Mouse (Mus musculus) MEL (cell line): ENCODE data around the gene Zfp865. TPM values are rescaled to one million over a fixed set of nuclear protein-coding genes. Genes with fewer than 3 reads are reported as not detected.
"Not testable (repeated sequence)": the region's sequence is repeated elsewhere in the genome, so short reads cannot be mapped to it uniquely, and the experiment has no call there.

Experiments used
- DNase-seq: peaks from one replicate; pipeline ENCODE4 v3.0.0; 2011; ENCODE audit warnings: low read depth, low spot score
- H3K27ac ChIP-seq: 2 replicates; pipeline ENCODE4 v1.5.1; 2012; ENCODE audit warnings: low read depth, mild to moderate bottlenecking, control low read depth, low read length, moderate library complexity; ENCODE audit not compliant: control insufficient read depth
- H3K27me3 ChIP-seq, 2 experiments: fragments of 150-350 bp in 1 of 2; sonication (generic) in 1 of 2; 2 replicates each; pipeline ENCODE4 v1.6.1; 2012; ENCODE audit warnings: low read length in 2 of 2, mild to moderate bottlenecking in 2 of 2, improper control_type of control experiment in 1 of 2, moderate library complexity in 1 of 2; ENCODE audit not compliant: insufficient read depth in 2 of 2, control insufficient read depth in 1 of 2
- H3K36me3 ChIP-seq, 2 experiments: 2 replicates each; pipeline ENCODE4 v1.6.1; 2012 to 2014; ENCODE audit warnings: low read length in 2 of 2, improper control_type of control experiment in 1 of 2, inconsistent platforms in 1 of 2, mild to moderate bottlenecking in 1 of 2; ENCODE audit not compliant: insufficient read depth in 2 of 2, control insufficient read depth in 1 of 2
- H3K4me1 ChIP-seq, 2 experiments: fragments of 150-350 bp in 1 of 2; sonication (generic) in 1 of 2; 2 replicates each; pipeline ENCODE4 v1.6.1; 2012; ENCODE audit warnings: low read length in 2 of 2, improper control_type of control experiment in 1 of 2, mild to moderate bottlenecking in 1 of 2; ENCODE audit not compliant: insufficient read depth in 2 of 2, control insufficient read depth in 1 of 2
- H3K4me3 ChIP-seq, 2 experiments: fragments of 150-350 bp in 1 of 2; sonication (generic) in 1 of 2; 2 replicates each; pipeline ENCODE4 v1.5.1; 2012; ENCODE audit warnings: low read depth in 2 of 2, low read length in 2 of 2, mild to moderate bottlenecking in 2 of 2, moderate library complexity in 2 of 2, control low read depth in 1 of 2, improper control_type of control experiment in 1 of 2; ENCODE audit not compliant: control insufficient read depth in 1 of 2, insufficient read depth in 1 of 2
- H3K79me2 ChIP-seq: 2 replicates; pipeline ENCODE4 v1.6.1; 2012; ENCODE audit warnings: mild to moderate bottlenecking, low read length, moderate library complexity; ENCODE audit not compliant: control insufficient read depth, poor library complexity, insufficient read depth
- H3K9ac ChIP-seq: 2 replicates; pipeline ENCODE4 v1.6.1; 2012; ENCODE audit warnings: low read depth, mild to moderate bottlenecking, control low read depth, low read length, moderate library complexity; ENCODE audit not compliant: control insufficient read depth, poor library complexity, severe bottlenecking
- H3K9me3 ChIP-seq: fragments of 150-350 bp; sonication (generic); replicated peaks from 2 replicates; pipeline ENCODE4 v1.6.1; 2012; ENCODE audit warnings: mild to moderate bottlenecking, low read length, improper control_type of control experiment, moderate library complexity; ENCODE audit not compliant: insufficient read depth
- CTCF ChIP-seq, 3 experiments: IDR thresholded peaks in 2 of 3; conservative IDR thresholded peaks in 1 of 3; 2 replicates each; pipeline ENCODE4 v1.5.1; 2011 to 2012; ENCODE audit warnings: low read length in 3 of 3, low read depth in 2 of 3, mild to moderate bottlenecking in 2 of 3, improper control_type of control experiment in 1 of 3, inconsistent platforms in 1 of 3, mixed read lengths in 1 of 3, moderate library complexity in 1 of 3; ENCODE audit not compliant: control insufficient read depth in 1 of 3, insufficient read depth in 1 of 3, poor library complexity in 1 of 3, severe bottlenecking in 1 of 3
- EP300 ChIP-seq, 2 experiments: IDR thresholded peaks; 2 replicates each; pipeline ENCODE4 v1.6.1; 2011; ENCODE audit warnings: improper control_type of control experiment in 2 of 2, low read length in 2 of 2, low read depth in 1 of 2, mild to moderate bottlenecking in 1 of 2
- KAT2A ChIP-seq: conservative IDR thresholded peaks from 2 replicates; pipeline ENCODE4 v1.6.1; 2012; ENCODE audit warnings: low read depth, low read length, improper control_type of control experiment, inconsistent platforms
- MXI1 ChIP-seq: IDR thresholded peaks from 2 replicates; pipeline ENCODE4 v1.6.1; 2011; ENCODE audit warnings: mild to moderate bottlenecking, low read depth, low read length, improper control_type of control experiment
- MYB ChIP-seq: IDR thresholded peaks from 2 replicates; pipeline ENCODE4 v1.6.1; 2011; ENCODE audit warnings: mild to moderate bottlenecking, low read depth, low read length, improper control_type of control experiment
- MYC ChIP-seq: IDR thresholded peaks from 2 replicates; pipeline ENCODE4 v1.6.1; 2011; ENCODE audit warnings: low read depth, mild to moderate bottlenecking, low read length, improper control_type of control experiment, moderate library complexity
- NRF1 ChIP-seq: IDR thresholded peaks from 2 replicates; pipeline ENCODE4 v1.6.1; 2014; ENCODE audit warnings: low read depth, mild to moderate bottlenecking, inconsistent platforms, low read length, improper control_type of control experiment, moderate library complexity; ENCODE audit not compliant: poor library complexity, insufficient read depth, severe bottlenecking
- RAD21 ChIP-seq: IDR thresholded peaks from 2 replicates; pipeline ENCODE4 v1.6.1; 2011; ENCODE audit warnings: mild to moderate bottlenecking, low read depth, low read length, improper control_type of control experiment
- RCOR1 ChIP-seq: IDR thresholded peaks from 2 replicates; pipeline ENCODE4 v1.6.1; 2012; ENCODE audit warnings: low read depth, mild to moderate bottlenecking, inconsistent platforms, low read length, improper control_type of control experiment
- TCF12 ChIP-seq: IDR thresholded peaks from 2 replicates; pipeline ENCODE4 v1.6.1; 2014; ENCODE audit warnings: low read depth, mild to moderate bottlenecking, inconsistent platforms, low read length, improper control_type of control experiment, moderate library complexity
- ZC3H11A ChIP-seq: IDR thresholded peaks from 2 replicates; pipeline ENCODE4 v1.6.1; 2012; ENCODE audit warnings: low read depth, mild to moderate bottlenecking, inconsistent platforms, low read length, improper control_type of control experiment
- ZNF384 ChIP-seq: IDR thresholded peaks from 2 replicates; pipeline ENCODE4 v1.6.1; 2012; ENCODE audit warnings: low read depth, mild to moderate bottlenecking, inconsistent platforms, low read length, improper control_type of control experiment
- polyA plus RNA-seq, 2 experiments: library from polyadenylated mRNA; stranded (reverse) in 1 of 2; unstranded in 1 of 2; fragments of >175 nt in 1 of 2; fragments of >200 nt in 1 of 2; gene quantifications; 2 replicates each; pipeline versions ENCODE4 v1.2.1 to v1.2.4; 2012; ENCODE audit warnings: low replicate concordance in 2 of 2, low read depth in 1 of 2; ENCODE audit not compliant: insufficient read length in 2 of 2, insufficient read depth in 1 of 2, missing spikeins in 1 of 2
- total RNA-seq: library from RNA; depleted of rRNA; stranded (reverse); fragments of 300-350 nt; gene quantifications from 2 replicates; pipeline ENCODE4 v1.2.3, GENCODE M21; 2012

Gene Zfp865
- total and polyA plus RNA-seq, 3 experiments: 12.2 to 34.6 TPM; not detected in 1

DNA sequence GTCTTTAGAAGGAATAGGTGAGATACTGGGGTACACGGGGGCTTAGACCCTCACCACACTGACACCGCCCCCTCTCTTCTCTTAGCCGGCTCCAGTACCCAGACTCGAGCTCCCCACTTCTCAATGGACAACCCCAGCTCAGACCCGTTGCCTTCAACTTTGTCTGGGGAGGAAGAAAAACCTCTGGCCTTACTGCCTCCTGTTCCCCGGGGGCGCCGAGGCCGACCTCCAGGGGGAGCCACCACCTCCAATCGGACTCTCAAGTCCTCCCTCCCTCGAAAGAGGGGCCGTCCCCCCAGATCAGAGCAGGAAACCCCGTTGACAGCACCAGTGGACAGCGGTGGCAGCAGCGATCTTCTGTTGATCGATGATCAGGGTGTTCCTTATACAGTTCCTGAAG is 2.8 kb upstream of the Zfp865 start:
- no peak for DNase-seq
- H3K4me3 ChIP-seq: no peak overlapping the region
- H3K27me3 ChIP-seq: no peaks in the 10 kb centered on the region
- no peaks in the 10 kb centered on the region for H3K9me3 ChIP-seq
- H3K36me3 ChIP-seq: peaks cover 0 to 29% of the 10 kb centered on the region in 2 experiments; a peak in 3 of 4 replicates
- no peak overlapping the region for H3K27ac ChIP-seq
- H3K4me1 ChIP-seq: peaks cover 7 to 27% of the 10 kb centered on the region in 2 experiments; a peak in 3 of 4 replicates
- TF ChIP-seq CTCF (IDR thresholded peaks at IDR 0.05 in 2 of 3, conservative IDR thresholded peaks at IDR 0.05 in 1 of 3; ENCODE audit: control insufficient read depth in 1 of 3, insufficient read depth in 1 of 3, low read depth in 2 of 3, low read length in 3 of 3, poor library complexity in 1 of 3, severe bottlenecking in 1 of 3) (peak in 2 of 3 experiments; percentile 17 to 47; a peak in 3 of 6 replicates), RAD21 (no peak)
- no peak overlapping the region for H3K9ac ChIP-seq
- H3K79me2 ChIP-seq: peaks cover 22% of the 10 kb centered on the region

- H3K4me1 ChIP-seq: peaks cover 7 to 32% of the 10 kb centered on the region in 2 experiments; a peak in 3 of 4 replicates
- H3K9ac ChIP-seq: no peak overlapping the region
- H3K27ac ChIP-seq: no peak overlapping the region
- H3K4me3 ChIP-seq: no peak overlapping the region
- no peak for DNase-seq
- TF ChIP-seq TCF12 (no peak), KAT2A (no peak), NRF1 (no peak), RCOR1 (no peak), EP300 (IDR thresholded peaks at IDR 0.05; ENCODE audit: low read depth in 1 of 2, low read length in 2 of 2) (no peak), MYC (no peak), ZNF384 (no peak), MYB (no peak), ZC3H11A (no peak), MXI1 (no peak)
- H3K9me3 ChIP-seq: no peaks in the 10 kb centered on the region
- peaks cover 23% of the 10 kb centered on the region for H3K79me2 ChIP-seq
- H3K27me3 ChIP-seq: no peaks in the 10 kb centered on the region
- peaks cover 0 to 35% of the 10 kb centered on the region in 2 experiments; a peak in 3 of 4 replicates for H3K36me3 ChIP-seq
Measured at GRCm38 (mm10) chr7:5017931-5018330, 2.2 kb upstream of the Zfp865 start.

DNA sequence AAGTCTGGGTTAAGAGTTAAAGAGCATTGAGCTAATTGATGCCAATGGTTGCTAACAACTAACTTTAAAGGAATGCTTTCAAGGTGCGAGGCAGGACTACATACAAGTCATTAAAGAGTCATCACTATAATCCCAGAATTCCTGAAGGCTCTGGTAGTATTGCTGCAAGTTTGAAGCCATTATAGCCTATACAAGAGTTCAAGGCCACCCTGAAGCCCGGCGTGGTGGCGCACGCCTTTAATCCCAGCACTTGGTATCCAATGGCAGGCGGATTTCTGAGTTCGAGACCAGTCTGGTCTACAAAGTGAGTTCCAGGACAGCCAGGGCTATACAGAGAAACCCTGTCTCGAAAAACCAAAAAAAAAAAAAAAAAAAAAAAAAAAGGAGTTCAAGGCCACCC is 600 bp upstream of the Zfp865 start:
- not testable (repeated sequence) for H3K27me3 ChIP-seq, H3K9me3 ChIP-seq
- Histone ChIP-seq H3K9ac (peak overlapping the region; percentile 98), H3K27ac (peak overlapping the region; percentile 96), H3K4me1 (peaks cover 7 to 35% of the 10 kb centered on the region in 2 experiments; a peak in 3 of 4 replicates), H3K36me3 (peaks cover 0 to 36% of the 10 kb centered on the region in 2 experiments; a peak in 3 of 4 replicates), H3K4me3 (peak overlapping the region; percentile 18 to 93), H3K79me2 (peaks cover 23% of the 10 kb centered on the region)
- peak; percentile 47 for DNase-seq
